Mouse (Mus musculus): Measurements from ENCODE around the gene Creb5. TPM values are rescaled to one million over a fixed set of nuclear protein-coding genes. Genes with fewer than 3 reads are reported as not detected.

Creb5 gene
- total and polyA plus RNA-seq, 2 experiments from 2014 or later, result 3.1 to 4.4 TPM

DNA sequence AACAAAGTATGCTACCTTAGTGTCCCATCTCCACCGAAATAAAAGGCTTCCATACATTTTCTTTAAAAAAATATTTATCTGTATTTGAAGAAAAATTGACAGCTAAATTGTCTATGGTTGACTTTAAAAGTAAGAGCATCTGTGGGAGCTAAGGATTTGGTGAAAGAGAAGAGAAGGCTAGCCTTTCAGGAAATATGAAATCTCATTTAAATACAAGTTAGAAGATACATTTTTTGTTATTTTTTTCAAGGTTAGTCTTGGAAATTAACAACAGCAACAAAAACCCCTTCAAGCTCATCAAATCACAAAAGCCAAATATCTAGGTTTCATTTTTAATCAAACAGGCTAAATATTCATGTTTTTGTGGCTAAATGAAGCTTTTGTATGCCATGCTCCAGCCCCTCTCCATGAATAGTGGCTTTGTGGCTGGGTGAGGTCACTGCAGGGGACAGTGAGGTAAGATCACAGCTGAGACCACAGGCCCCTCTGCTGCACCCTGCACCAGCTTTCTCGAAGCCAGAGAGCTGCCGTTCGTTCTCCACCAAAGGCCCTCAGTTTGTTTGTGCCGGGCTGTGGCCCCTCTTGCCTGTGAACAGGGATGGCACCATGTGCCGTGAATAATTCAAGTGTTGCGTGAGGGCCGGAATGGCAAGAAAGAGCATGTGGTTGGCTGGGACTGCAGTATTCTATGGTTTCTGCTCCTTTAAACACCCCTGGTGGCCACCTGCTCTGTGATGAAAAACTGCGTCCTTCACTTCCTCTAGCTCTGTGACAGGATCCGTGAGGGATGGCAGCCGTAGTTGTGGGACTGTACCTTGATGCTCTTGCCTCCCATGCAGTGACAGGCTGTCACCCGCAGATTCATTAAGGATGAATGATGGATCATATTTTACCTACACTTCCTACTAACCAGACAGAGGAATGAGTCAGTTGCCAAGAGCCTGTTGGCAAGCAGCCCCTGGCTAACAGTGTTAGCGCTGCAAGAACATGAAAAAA lies 350.6 kb downstream of the Creb5 start:
- H3K36me3 ChIP-seq (ENCODE audit: insufficient read depth, low read length), result no peaks in the 10 kb centered on the region
- no peak overlapping the region for H3K4me3 ChIP-seq (ENCODE audit: low read length)
- 0 out of 2 replicates have a peak overlapping the region, but pooled peaks have one; percentile 17 for H3K4me2 ChIP-seq (ENCODE audit: low read depth, low read length)
- DNase-seq (ENCODE audit: low spot score) (peak; percentile 46), ATAC-seq (peak; percentile 67; the same call in 1 of the 2 replicates)
- H3K27ac ChIP-seq, result no peak overlapping the region; the same call in 1 of the 2 replicates
- no peaks in the 10 kb centered on the region for H3K9me3 ChIP-seq (ENCODE audit: low read length)
- no peak overlapping the region for H3K9ac ChIP-seq (replicated peaks; ENCODE audit: low read length)
- WGBS, result 48% methylated on average over 13 of the region's 13 CpGs
- no peaks in the 10 kb centered on the region for H3K27me3 ChIP-seq (ENCODE audit: insufficient read depth, low read length)
- peak; percentile 38; the same call in 1 of the 2 replicates for TF ChIP-seq CTCF (IDR thresholded peaks at IDR 0.05; ENCODE audit: low read depth)
- H3K4me1 ChIP-seq (ENCODE audit: insufficient read depth, low read length), result no peaks in the 10 kb centered on the region

GRCm38 (mm10) chr6:53641633-53642605 lies 354.8 kb downstream of the Creb5 start:
- no peaks in the 10 kb centered on the region for H3K9me3 ChIP-seq (ENCODE audit: low read length)

GRCm38 (mm10) chr6:53642826-53643356 lies 355.8 kb downstream of the Creb5 start:
- TF ChIP-seq CTCF (IDR thresholded peaks at IDR 0.05; ENCODE audit: low read depth), result no peak
- no peaks in the 10 kb centered on the region for H3K4me1 ChIP-seq (ENCODE audit: insufficient read depth, low read length)
- DNase-seq (ENCODE audit: low spot score) (no peak), ATAC-seq (no peak)
- H3K27me3 ChIP-seq (ENCODE audit: insufficient read depth, low read length), result no peaks in the 10 kb centered on the region
- no peak overlapping the region for H3K4me3 ChIP-seq (ENCODE audit: low read length)
- no peaks in the 10 kb centered on the region for H3K36me3 ChIP-seq (ENCODE audit: insufficient read depth, low read length)
- H3K9ac ChIP-seq (replicated peaks; ENCODE audit: low read length), result no peak overlapping the region
- no peak overlapping the region for H3K27ac ChIP-seq
- no peak overlapping the region for H3K4me2 ChIP-seq (ENCODE audit: low read depth, low read length)
- H3K9me3 ChIP-seq (ENCODE audit: low read length), result no peaks in the 10 kb centered on the region
- 80% methylated on average over 7 of the region's 7 CpGs for WGBS

More at GRCm38 (mm10) chr6:53641633-53642605, 354.8 kb downstream of the Creb5 start:
- Histone ChIP-seq H3K4me2 (ENCODE audit: low read depth, low read length) (peak overlapping the region; percentile 33), H3K27me3 (ENCODE audit: insufficient read depth, low read length) (no peaks in the 10 kb centered on the region), H3K4me3 (ENCODE audit: low read length) (no peak overlapping the region), H3K4me1 (ENCODE audit: insufficient read depth, low read length) (no peaks in the 10 kb centered on the region), H3K9ac (replicated peaks; ENCODE audit: low read length) (no peak overlapping the region), H3K27ac (no peak overlapping the region), H3K36me3 (ENCODE audit: insufficient read depth, low read length) (no peaks in the 10 kb centered on the region)
- ATAC-seq (no peak), DNase-seq (ENCODE audit: low spot score) (no peak)
- 64% methylated on average over 30 of the region's 30 CpGs for WGBS
- TF ChIP-seq CTCF (IDR thresholded peaks at IDR 0.05; ENCODE audit: low read depth), result no peak

- 47% methylated on average over 5 of the region's 5 CpGs for WGBS
- Histone ChIP-seq H3K4me1 (ENCODE audit: insufficient read depth, low read length) (no peaks in the 10 kb centered on the region), H3K36me3 (ENCODE audit: insufficient read depth, low read length) (no peaks in the 10 kb centered on the region), H3K4me3 (ENCODE audit: low read length) (no peak overlapping the region), H3K27me3 (ENCODE audit: insufficient read depth, low read length) (no peaks in the 10 kb centered on the region), H3K9me3 (ENCODE audit: low read length) (no peaks in the 10 kb centered on the region), H3K4me2 (ENCODE audit: low read depth, low read length) (no peak overlapping the region), H3K9ac (replicated peaks; ENCODE audit: low read length) (no peak overlapping the region), H3K27ac (no peak overlapping the region)
- no peak for TF ChIP-seq CTCF (IDR thresholded peaks at IDR 0.05; ENCODE audit: low read depth)
- DNase-seq (ENCODE audit: low spot score) (peak; percentile 30), ATAC-seq (no peak)
Measured at GRCm38 (mm10) chr6:53643481-53643880, 356.4 kb downstream of the Creb5 start.

- Histone ChIP-seq H3K36me3 (ENCODE audit: insufficient read depth, low read length) (no peaks in the 10 kb centered on the region), H3K27me3 (ENCODE audit: insufficient read depth, low read length) (no peaks in the 10 kb centered on the region), H3K4me1 (ENCODE audit: insufficient read depth, low read length) (no peaks in the 10 kb centered on the region), H3K4me2 (ENCODE audit: low read depth, low read length) (no peak overlapping the region), H3K27ac (no peak overlapping the region), H3K9ac (replicated peaks; ENCODE audit: low read length) (no peak overlapping the region), H3K4me3 (ENCODE audit: low read length) (no peak overlapping the region), H3K9me3 (ENCODE audit: low read length) (no peaks in the 10 kb centered on the region)
- WGBS, result 42% methylated on average over 6 of the region's 6 CpGs
- DNase-seq (ENCODE audit: low spot score) (no peak), ATAC-seq (no peak)
- TF ChIP-seq CTCF (IDR thresholded peaks at IDR 0.05; ENCODE audit: low read depth), result no peak
Measured at GRCm38 (mm10) chr6:53644056-53644455, 357.0 kb downstream of the Creb5 start.

- Histone ChIP-seq H3K4me3 (ENCODE audit: low read length) (no peak overlapping the region), H3K4me1 (ENCODE audit: insufficient read depth, low read length) (no peaks in the 10 kb centered on the region), H3K4me2 (ENCODE audit: low read depth, low read length) (no peak overlapping the region), H3K9me3 (ENCODE audit: low read length) (no peaks in the 10 kb centered on the region), H3K36me3 (ENCODE audit: insufficient read depth, low read length) (no peaks in the 10 kb centered on the region), H3K27ac (no peak overlapping the region), H3K27me3 (ENCODE audit: insufficient read depth, low read length) (no peaks in the 10 kb centered on the region), H3K9ac (replicated peaks; ENCODE audit: low read length) (no peak overlapping the region)
- ATAC-seq (no peak), DNase-seq (ENCODE audit: low spot score) (no peak)
- 91% methylated on average over 7 of the region's 7 CpGs for WGBS
- no peak for TF ChIP-seq CTCF (IDR thresholded peaks at IDR 0.05; ENCODE audit: low read depth)
Measured at GRCm38 (mm10) chr6:53644971-53645370, 357.9 kb downstream of the Creb5 start.

Measured in hindbrain, postnatal 0 days (tissue).